Mouse (Mus musculus): ENCODE data around the gene Adra2a.

- TF ChIP-seq CTCF (IDR thresholded peaks at IDR 0.05) (no peak), EP300 (IDR thresholded peaks at IDR 0.05) (no peak)
These were observed 37.4 kb downstream of the Adra2a start for GRCm38 (mm10) chr19:54081303-54081702.
